Mouse (Mus musculus): ENCODE results near the gene Simc1.

DNA sequence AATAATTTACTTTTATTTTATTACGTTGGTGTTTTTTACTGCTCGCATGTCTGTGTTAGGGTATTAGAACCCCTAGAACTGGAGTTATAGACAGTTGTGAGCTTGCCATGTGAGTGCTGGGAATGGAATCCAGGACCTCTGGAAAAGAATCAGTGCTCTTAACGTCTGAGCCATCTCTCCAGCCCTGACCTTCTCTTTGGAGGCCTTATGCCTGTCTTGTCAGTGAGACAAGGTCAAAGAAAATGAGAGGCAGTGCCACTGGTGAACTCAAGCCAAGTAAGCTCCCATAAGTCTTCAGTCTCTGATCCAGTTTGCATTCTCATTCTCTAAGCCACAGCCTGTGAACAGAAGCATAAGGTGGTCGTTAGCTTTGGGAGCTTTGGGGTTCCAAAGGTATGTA, 67.2 kb downstream of the Simc1 start:
- TF ChIP-seq POLR2A (IDR thresholded peaks at IDR 0.05; ENCODE audit: control insufficient read depth, extremely low read depth, insufficient read depth, low read length, poor library complexity) (no peak), CTCF (IDR thresholded peaks at IDR 0.05; ENCODE audit: borderline replicate concordance, control insufficient read depth, extremely low read depth, insufficient read depth, low read length, poor library complexity) (no peak)
